Mouse (Mus musculus) CD8-positive naive resting alpha-beta T cell, adult 2 months (primary cell): ENCODE results near the gene Tmem87a.

Source experiments
- DNase-seq, 2 experiments: peaks; one replicate each; pipeline ENCODE4 v3.0.0; 2022; ENCODE audit warnings: low read depth in 2 of 2, low spot score in 2 of 2

The Tmem87a gene

GRCm38 (mm10) chr2:120403986-120404822, at the start of gene Tmem87a:
TSS of gene Tmem87a (minus strand) at chr2:120404113.
- peak; percentile 91 to 93 for DNase-seq

GRCm38 (mm10) chr2:120452600-120452999, 48.7 kb upstream of the Tmem87a start:
- DNase-seq, result no peak

DNA sequence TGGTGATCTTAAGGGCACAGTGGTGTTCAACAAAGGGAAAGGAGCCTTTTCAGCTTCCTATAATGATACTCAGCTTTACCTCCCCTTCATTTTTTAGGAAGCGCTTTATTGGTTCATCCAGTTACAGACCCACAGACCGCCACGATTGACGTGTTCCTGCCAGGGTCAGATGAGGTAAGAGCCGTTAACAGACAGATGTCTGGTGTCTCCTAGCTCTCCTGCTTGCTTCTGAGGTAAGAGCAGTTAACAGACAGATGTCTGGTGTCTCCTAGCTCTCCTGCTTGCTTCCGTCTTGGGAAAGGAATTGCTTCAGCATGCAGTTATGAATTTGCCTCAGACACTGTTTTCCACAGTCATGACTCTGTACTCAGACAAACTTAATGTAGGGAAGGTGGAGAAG, 46.8 kb upstream of the Tmem87a start:
- DNase-seq, result no peak

DNA sequence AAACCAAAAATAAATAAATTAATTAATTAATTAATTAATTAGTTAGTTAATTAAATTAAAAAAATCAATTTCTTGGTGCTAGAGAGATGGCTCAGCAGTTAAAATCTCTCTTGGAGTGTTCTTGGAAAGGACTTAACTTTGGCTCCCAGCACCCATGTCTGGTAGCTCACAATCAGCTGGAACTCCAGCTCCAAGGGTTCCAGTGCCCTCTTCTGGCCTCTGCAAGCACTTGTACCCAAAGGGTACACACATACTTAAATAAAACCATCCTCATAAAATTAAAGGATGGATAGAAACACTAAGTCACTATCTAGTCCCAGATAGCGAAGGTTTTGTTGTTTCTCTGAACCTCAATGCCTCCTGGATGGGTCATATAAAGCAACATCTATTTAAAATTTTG, 43.4 kb upstream of the Tmem87a start:
- DNase-seq, result no peak

GRCm38 (mm10) chr2:120446373-120446772, 42.5 kb upstream of the Tmem87a start:
- no peak for DNase-seq

GRCm38 (mm10) chr2:120444486-120444885, 40.6 kb upstream of the Tmem87a start:
- no peak for DNase-seq

DNA sequence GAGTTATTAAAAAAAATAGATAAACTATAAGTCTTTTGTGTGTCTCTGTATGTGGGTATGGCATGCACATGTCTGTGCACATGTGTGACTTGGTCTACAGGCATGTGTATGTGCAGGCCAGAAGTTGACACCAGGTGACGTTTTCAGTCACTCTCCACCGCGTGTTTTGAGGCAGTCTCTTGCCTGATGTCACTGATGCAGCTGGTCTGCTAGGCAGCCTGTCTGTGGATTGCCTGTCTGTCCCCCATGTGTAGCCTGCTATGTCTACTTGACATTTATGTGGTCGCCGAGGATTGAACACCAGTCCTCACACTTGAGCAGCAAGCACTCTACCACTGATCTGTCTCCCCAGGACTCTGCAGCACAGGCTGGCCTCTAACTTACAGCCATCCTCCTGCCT, 20.5 kb upstream of the Tmem87a start:
- no peak for DNase-seq

- no peak for DNase-seq
These were observed 11.0 kb upstream of the Tmem87a start for GRCm38 (mm10) chr2:120414738-120415414.

DNA sequence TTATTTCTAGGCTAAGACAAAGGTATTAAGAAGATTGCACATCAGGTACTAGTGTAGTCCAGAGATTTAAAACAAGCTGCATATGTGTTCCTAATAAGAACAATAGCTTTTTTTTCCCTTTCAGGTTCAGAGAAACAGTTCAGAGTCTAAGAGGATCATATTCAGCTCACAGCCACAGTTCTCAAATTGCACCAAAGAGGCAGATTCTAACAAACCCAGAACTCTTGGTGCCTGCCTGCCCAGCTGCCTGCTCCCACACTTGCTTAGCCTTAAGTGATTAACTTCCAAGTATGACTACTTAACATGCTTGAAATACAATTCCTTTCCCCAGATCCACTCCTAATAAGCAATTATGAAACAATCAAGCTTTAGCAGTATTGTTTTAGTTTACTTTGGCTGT, 10.2 kb upstream of the Tmem87a start:
- no peak for DNase-seq

DNA sequence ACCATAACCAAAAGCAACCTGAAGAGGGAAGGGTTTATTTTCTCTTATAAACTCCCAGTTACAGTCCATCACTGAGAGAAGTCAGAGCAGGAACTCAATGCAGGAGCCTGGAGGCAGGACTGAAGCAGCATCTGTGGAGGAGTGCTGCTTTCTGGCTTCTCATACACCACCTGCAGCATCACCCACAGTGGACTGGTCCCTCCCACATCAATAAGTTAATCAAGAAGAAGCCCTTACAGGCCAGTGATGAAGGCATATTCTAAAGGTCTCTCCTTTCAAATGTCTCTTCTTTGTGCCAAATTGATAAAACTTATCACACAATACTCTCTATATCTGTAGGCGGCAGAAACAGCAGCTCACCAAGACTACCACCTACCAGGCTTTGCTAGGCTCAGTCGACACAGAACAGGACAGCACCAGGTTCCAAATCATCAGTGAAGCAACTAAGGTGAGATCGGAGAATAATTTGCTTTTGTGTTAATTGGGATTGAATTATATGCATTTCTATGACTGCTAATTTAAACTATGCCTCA, 7.2 kb upstream of the Tmem87a start:
- no peak for DNase-seq

- DNase-seq, result peak in 1 of 2 experiments; percentile 4
These were observed 1.2 kb upstream of the Tmem87a start for GRCm38 (mm10) chr2:120404823-120405765.

DNA sequence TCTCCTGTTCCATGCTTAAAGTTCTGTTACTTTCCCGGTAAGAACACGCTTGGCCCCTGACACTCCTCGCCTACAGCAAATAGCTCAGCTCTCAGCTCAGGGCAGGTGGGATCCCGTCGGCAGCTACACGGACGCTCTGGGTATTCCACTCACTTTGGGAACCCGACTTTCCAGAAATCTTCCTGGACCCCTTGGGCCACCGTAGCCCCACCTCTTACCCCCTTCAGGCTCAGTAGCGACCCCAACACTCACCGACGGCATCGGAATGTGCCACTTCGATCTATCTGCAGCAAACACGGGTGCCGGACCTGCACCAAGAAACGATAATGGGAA, 294 bp downstream of the Tmem87a start, which contains the start of gene Ganc:
Gene Ganc (plus strand): TSS at position 244 of the 333 bp plus-strand sequence.
- no peak for DNase-seq

GRCm38 (mm10) chr2:120402813-120403212, 1.1 kb downstream of the Tmem87a start:
- DNase-seq, result no peak

DNA sequence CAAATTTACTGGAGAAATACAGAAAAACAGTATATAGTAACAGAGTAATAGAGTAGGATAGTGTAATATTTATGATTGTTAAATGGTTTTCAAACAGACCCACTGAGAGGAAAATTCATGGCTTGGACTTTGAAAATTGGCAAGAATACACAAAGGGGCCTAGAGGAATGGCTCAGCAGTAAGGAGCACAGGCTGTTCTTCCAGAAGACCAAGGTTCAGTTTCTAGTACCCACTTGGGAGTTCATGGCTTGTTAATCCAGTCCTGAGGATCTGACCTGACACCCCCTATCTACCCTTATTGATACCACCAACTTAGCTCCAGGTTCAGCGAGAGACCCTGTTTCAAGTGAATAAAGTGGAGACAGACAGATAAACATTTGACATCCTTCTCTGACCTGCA, 6.0 kb downstream of the Tmem87a start:
- no peak for DNase-seq

DNA sequence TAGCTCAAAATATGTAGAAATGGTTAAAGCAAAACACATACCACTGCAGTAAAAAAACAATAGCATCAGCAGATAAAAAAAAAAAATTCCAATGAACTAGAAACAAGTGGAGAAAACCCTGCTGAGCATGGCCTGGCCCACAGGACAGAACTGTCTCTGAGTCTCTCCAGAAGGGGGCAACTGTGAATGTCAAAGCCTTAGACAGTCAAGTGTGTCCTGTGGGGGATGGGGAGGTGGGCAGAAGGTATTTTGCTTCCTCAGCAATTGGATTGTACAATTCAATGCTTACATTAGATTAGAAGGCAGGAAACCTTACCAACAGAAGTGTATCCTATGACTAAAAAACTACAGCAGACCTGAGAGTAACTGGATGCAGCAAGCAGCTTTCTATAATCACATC, 11.5 kb downstream of the Tmem87a start:
- DNase-seq, result no peak

DNA sequence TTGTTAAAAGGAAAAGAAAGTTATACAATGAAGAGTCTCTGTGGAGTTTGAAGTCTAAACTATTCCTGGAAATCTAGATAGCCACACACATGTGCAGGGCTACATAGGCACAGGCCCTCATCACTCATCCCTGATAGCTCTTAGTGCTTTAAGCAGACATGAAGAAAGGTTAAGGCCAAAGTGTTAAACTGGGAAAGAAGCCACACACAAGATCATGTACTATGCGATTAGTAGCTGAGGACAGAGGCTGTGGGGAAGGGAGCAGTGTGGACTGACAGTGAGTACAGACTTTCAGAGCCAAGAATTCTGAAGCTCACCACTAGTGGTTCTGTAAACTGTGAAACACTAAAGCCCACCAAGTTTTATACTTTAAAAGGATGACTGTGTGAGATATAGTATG, 13.0 kb downstream of the Tmem87a start:
- DNase-seq, result no peak

- DNase-seq, result no peak
These were observed 14.5 kb downstream of the Tmem87a start for GRCm38 (mm10) chr2:120389376-120389775.

GRCm38 (mm10) chr2:120387291-120387690, 16.6 kb downstream of the Tmem87a start:
- DNase-seq, result no peak

DNA sequence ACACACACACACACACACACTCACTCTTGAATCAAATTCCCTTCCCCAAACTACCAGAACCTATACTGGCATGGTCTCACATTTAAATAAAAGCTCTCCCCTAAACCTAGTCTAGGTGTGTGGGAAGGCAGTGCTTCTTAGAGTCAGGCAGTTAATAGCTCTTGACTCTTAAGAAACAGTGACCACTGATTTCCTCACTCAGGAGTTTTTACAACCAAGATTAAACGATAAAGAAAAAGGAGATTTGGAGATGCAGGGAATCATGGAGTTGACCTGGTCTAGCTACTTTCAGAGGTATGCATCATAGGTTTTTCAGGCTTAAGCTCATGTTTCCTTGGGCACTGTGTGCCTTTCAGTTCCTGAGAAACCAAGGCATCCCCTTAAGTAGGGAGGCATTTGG, 17.6 kb downstream of the Tmem87a start:
- no peak for DNase-seq

DNA sequence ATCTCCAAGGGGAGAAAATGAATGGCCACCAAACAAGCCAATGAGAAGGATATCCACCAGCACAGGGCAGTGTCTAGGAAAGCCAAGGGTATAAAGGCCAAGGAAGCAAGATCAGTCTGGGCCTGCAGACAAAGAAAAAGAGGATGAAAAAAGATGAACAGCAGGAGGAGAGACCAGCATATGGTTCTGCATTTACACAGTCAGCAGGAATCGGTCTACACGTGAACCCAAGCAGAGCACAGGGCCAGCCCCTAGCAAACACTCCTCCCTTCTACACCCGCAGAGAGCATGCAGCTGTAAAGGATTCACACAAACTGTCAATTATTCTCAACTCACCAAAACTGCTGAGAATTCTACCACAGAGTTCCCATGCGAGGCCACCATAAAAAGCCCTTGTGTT, 30.1 kb downstream of the Tmem87a start:
- no peak for DNase-seq
